Mouse (Mus musculus): ENCODE measurements at regions not wholly inside any gene's neighbourhood (a gene's known extent, or its start where the extent isn't known, plus 50 kb on each side); places are given as distances from the start of the nearest gene placed in this dataset.

DNA sequence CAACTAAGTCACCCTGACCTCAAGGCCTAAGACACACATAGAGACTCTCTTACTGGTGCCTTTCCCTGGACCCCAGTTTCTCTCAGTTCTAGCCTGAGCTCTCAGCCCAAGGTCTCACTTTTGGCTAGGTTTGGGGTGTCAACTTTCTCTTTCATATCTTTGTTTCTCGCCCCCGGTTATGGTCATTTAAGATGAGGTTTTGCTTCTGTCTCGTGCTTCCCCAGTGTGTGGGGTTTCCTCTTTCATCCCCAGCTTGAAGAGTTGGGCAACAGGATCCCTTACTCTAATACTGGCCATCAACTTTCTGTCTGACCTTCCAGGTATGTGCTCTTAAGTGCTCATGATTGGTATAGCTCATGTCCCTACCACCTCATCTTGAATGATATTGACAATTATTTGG, 67.5 kb downstream of the Lmo4 start:
- no peak overlapping the region for H3K4me3 ChIP-seq
- intact Hi-C loops (cut with DNase I), result no loop called here
- H3K27ac ChIP-seq, result no peak overlapping the region
- TF ChIP-seq CTCF (IDR thresholded peaks at IDR 0.05), result no peak
- no peak for DNase-seq (ENCODE audit: extremely low spot score in 1 of 2, low spot score in 2 of 2)

DNA sequence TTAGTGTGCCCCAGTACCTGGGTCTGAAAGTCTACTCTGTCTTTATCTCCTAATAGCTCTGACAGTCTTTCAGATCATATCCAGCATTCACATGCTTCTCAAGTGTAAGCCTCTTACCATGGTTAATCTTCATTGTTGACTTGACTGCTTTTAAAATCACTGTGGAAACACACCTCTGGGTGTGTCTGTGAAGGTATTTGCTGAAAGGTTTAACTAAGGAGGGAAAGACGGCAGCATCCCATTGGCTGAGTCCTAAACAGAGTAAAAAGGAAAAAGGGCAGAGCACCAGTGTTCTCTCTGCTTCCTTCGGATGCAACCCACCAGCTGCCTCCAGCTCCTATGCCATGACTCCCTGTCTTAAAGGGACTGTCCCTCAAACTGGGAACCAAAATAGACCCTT, 68.6 kb downstream of the Lmo4 start:
- intact Hi-C loops (cut with DNase I), result no loop called here
- no peak for TF ChIP-seq CTCF (IDR thresholded peaks at IDR 0.05)
- Histone ChIP-seq H3K27ac (no peak overlapping the region), H3K4me3 (no peak overlapping the region)
- DNase-seq (ENCODE audit: extremely low spot score in 1 of 2, low spot score in 2 of 2), result no peak

DNA sequence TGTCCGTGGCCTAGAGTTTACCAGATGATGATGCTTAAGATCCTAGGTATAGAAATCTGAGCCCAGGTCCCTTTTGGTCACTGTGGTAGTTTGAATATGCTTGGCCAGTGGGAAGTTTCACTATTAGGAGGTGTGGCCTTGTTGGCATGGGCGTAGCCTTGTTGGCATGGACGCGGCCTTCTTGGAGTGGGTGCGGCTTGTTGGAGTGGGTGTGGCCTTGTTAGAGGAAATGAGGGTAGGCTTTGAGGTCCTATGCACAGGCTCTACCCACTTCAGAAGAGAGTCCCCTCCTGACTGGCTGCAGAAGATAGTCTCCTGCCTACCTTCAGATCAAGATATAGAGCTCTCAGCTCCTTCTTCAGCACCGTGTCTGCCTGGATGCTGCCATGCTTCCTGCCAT, 69.4 kb downstream of the Lmo4 start:
- H3K27ac ChIP-seq, result no peak overlapping the region
- no peak for TF ChIP-seq CTCF (IDR thresholded peaks at IDR 0.05)
- no peak for DNase-seq (ENCODE audit: extremely low spot score in 1 of 2, low spot score in 2 of 2)
- intact Hi-C loops (cut with DNase I), result no loop called here
- no peak overlapping the region for H3K4me3 ChIP-seq

DNA sequence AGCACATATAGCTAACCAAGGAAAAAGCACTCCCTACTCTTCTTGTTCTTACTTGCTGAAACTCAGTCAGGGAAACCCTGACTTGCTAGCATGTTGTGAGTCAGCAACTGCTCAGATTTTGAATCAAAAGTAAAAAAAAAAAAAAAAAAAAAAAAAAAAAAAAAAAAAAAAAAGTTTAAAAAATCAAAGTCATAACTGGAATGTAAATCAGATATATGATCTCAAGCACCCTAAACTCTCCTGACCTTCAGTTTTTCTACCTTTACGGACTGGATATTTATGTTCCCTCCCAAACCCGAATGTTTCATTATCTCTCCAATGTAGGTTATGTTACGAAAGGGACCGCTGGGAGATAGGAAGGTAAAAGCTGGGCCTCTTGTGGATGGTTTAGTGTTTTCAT, 77.0 kb downstream of the Lmo4 start:
- intact Hi-C loops (cut with DNase I), result no loop called here
- Histone ChIP-seq H3K27ac (no peak overlapping the region), H3K4me3 (no peak overlapping the region)
- TF ChIP-seq CTCF (IDR thresholded peaks at IDR 0.05), result no peak
- DNase-seq (ENCODE audit: extremely low spot score in 1 of 2, low spot score in 2 of 2), result no peak

DNA sequence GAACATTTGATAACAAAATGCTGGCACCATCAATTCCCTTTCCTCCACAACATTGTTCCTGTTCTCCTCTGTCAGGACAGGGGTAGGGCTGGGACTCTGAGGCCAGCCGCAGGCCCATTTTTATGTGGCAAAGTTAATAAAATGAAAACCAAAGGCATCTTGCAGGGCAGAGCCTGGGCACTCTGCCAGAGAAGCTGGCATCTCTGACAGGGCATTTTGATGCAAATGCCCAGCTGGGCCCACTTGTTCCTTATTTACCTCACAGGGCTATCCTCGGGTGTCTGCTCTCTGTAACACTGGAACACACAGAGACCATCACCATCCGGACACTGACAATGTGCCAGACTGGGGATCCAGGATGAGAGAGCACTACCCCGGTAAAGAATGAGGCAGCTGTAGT, 80.7 kb downstream of the Lmo4 start:
- TF ChIP-seq CTCF (IDR thresholded peaks at IDR 0.05), result no peak
- intact Hi-C loops (cut with DNase I), result no loop called here
- no peak for DNase-seq (ENCODE audit: extremely low spot score in 1 of 2, low spot score in 2 of 2)
- Histone ChIP-seq H3K27ac (no peak overlapping the region), H3K4me3 (no peak overlapping the region)

DNA sequence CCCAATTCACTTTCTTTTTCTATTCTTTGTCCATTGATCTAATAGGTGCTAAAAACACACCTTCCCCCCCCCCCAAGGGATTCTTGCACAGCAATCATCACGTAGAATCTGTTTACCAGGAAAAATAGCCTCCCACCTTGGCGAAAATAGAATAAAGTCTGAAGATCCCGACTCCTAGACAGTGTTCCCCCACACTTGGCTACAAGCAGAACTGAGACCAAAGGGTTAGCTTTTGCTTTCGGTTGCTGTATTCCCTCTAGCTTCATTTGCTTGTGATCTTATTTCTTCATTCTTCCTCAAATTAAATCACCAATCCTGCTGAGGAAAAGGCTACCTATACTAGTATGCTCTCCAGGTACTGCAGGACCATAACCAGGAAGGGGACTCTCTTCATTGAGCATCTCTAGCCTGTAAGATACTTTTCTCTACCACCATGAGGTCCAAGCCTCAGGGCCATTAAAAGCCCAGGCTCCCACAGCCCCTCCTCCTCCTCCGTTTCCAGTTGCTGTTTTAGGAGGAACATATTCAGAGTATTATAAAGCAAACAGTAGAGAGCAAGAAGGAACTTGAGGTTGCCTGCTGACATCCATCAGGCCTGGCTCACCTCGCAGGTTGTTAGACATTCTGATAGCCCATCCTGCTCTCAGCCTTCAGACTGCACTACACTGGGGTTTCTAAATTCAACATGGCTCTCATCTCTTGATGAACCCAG, 81.5 kb downstream of the Lmo4 start:
- Histone ChIP-seq H3K27ac (no peak overlapping the region), H3K4me3 (no peak overlapping the region)
- intact Hi-C loops (cut with DNase I), result no loop called here
- no peak for TF ChIP-seq CTCF (IDR thresholded peaks at IDR 0.05)
- DNase-seq (ENCODE audit: extremely low spot score in 1 of 2, low spot score in 2 of 2), result no peak

DNA sequence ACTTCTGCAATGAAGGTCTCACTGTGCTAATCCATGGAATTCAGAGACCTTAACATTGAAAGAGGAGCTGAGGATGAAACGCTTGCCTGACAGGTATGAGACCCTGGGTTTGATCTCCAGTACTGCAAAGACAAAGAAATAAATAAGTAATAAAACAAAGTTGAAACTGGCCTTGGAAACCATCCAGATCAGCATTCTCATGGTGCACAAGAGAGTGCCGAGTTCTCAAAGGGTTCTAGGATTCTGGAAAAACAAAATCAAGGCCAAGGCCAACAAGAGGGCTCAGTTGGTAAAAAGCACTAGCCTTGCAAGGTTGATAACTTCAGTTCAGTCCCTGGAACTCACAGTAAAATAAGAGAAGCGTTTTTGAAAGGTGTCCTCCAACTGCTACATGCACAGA, 85.9 kb downstream of the Lmo4 start:
- no peak for TF ChIP-seq CTCF (IDR thresholded peaks at IDR 0.05)
- H3K4me3 ChIP-seq, result no peak overlapping the region
- DNase-seq (ENCODE audit: extremely low spot score in 1 of 2, low spot score in 2 of 2), result no peak
- intact Hi-C loops (cut with DNase I), result no loop called here
- H3K27ac ChIP-seq, result no peak overlapping the region

DNA sequence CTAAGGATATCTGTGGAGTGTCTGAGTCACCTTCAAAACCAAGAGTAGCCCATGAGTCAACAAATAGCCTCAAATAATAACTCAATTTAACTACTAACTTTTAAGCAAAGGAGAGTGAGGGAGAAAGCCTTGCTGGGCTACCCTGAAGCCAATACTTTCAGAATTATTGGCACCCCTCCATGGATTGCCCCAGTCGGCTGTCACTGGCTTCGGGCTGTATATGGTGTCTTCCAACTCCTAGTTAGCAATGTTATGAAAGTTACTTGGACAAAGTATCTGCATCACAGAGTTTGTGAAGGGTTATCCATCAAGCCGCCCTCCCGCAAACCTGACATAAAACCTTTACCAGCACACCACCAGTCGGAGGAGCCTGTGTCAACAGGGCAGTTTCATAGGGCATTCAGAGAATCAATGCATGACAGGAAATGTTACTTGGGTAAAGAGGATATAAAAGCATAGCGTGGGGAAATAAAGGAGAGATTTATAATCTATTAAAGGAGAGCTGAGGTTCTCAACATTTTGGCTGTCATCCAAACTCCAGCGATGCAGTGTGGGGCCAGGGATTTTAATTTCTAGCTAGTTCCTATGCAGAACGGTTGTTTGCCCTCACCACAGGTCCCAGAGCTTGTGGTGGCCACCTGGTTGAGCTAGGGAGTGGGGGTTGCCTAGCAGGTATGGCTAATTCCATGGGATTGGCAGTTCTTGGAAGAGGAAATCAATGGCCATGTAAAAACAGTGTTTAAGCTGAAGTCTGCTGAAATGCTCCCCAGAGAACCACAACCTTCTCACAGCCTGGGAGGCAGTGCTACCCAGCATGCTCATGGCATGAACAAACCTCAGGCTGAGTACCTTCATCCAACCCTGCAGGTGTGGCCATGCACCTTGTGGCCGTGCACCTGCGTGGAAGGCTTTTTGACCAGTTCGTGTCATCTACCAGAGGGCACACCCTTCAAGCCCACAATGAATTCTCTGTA, 91.1 kb downstream of the Lmo4 start:
- TF ChIP-seq CTCF (IDR thresholded peaks at IDR 0.05), result no peak
- intact Hi-C loops (cut with DNase I), result no loop called here
- Histone ChIP-seq H3K27ac (no peak overlapping the region), H3K4me3 (no peak overlapping the region)
- no peak for DNase-seq (ENCODE audit: extremely low spot score in 1 of 2, low spot score in 2 of 2)

DNA sequence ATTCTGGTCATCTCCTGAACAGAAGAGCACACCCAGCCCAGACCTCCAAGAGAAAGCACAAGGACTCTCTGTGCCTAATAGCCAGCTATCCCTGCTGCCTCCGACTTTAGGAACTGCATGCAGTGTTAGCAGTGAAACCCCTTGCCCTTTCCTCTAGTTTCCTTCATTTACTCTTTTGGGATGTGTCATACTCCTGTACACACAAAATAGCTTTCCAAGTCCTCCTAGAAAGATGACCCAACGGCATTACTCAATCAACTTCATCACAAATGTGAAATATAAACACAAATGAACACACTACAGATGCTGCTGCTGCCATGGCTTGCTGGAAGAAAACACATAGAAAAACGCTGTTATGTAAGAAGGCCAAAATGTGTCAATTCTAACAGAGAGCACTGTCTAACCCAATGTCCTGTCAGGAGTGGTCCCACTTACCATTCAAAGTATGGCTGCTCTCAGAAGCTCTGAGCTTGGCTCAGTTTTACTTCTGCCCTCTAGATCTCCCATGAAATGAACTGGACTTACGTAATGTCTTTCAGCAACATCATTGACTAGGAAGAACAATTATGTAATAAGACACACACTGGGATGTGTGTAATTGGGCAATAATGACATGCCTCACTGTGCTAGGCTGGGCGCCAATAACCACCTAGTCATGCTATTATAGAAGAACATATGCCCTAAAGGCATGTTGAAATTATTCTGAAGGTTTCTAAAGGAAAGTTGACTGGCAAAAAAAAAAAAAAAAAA, 94.5 kb downstream of the Lmo4 start:
- H3K27ac ChIP-seq, result no peak overlapping the region
- no peak for TF ChIP-seq CTCF (IDR thresholded peaks at IDR 0.05)
- no peak for DNase-seq (ENCODE audit: extremely low spot score in 1 of 2, low spot score in 2 of 2)
- H3K4me3 ChIP-seq, result no peak overlapping the region
- intact Hi-C loops (cut with DNase I), result no loop called here

DNA sequence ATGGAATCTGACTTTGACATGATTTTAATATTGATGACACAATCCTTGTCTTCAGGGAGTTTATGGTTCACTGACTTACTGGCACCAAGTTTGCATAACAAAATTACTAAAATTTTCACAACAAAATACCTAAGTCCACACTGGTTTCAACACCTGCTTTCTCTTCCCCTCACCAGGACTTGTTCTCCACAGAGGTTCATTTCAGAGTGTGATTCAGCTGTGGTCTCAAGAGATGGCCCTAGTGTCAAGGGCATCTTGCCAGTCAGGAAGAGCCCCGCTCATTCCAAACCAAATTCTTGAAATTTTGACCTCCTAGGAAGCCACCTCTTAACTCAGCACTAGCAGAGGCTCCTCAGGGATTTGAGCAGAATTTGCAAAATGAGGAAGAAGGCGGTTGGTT, 95.3 kb downstream of the Lmo4 start:
- DNase-seq (ENCODE audit: extremely low spot score in 1 of 2, low spot score in 2 of 2), result no peak
- Histone ChIP-seq H3K4me3 (no peak overlapping the region), H3K27ac (no peak overlapping the region)
- no peak for TF ChIP-seq CTCF (IDR thresholded peaks at IDR 0.05)
- intact Hi-C loops (cut with DNase I), result no loop called here

DNA sequence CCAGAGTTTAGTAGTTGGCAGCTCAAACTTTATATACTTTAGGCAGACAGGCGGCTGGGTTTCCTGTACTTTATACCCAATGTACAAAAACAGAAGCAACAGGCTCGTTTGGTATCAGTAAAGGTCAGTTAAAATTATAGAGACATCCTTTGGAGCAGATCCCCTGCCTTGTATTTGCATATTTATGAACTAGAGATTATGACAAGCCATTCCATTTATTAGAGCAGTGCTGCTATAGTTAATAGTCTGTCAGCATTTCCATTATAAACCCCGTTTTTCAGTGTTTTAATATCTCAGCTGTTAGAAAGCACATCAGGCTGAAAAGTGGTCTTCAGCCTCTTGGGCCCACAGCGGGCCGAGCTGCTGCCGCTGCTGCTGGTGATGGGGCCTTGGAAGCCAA, 96.7 kb downstream of the Lmo4 start:
- Histone ChIP-seq H3K27ac (no peak overlapping the region), H3K4me3 (no peak overlapping the region)
- intact Hi-C loops (cut with DNase I), result no loop called here
- no peak for TF ChIP-seq CTCF (IDR thresholded peaks at IDR 0.05)
- no peak for DNase-seq (ENCODE audit: extremely low spot score in 1 of 2, low spot score in 2 of 2)

DNA sequence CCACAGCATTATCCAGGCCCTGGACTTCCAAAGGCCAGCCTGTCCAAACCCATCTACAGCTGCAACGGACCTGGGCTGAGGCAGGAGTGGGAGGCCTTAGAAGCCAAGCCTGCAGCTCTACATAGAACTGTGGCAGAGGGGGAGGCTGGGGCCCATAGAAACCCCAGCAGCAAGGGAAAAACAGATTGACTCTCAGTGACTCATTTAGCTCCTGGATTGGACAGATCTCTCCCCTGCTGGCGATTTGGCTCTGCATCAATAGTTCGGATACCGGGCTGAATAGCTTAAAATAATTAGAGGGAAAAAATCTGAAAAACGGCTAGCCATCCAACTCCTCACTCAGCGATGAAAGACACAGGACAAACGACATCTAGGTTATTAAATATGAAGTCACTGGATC, 97.4 kb downstream of the Lmo4 start:
- no peak; the same call in 1 of the 2 replicates for TF ChIP-seq CTCF (IDR thresholded peaks at IDR 0.05)
- peak; percentile 18 to 36 for DNase-seq (ENCODE audit: extremely low spot score in 1 of 2, low spot score in 2 of 2)
- intact Hi-C loops (cut with DNase I), result no loop called here
- H3K4me3 ChIP-seq, result no peak overlapping the region
- no peak overlapping the region for H3K27ac ChIP-seq

Data from left cerebral cortex, adult 2 months (tissue).